Mouse (Mus musculus) intestine, postnatal 0 days (tissue): ENCODE data around the gene C1qtnf3. TPM values are rescaled to one million over a fixed set of nuclear protein-coding genes. Genes with fewer than 3 reads are reported as not detected.

ENCODE experiments used
- ATAC-seq: fragments of 200-750 bp; cut with Nextera tagmentation; 2 replicates; pipeline ENCODE4 v1.8.0; 2017; ENCODE audit warnings: mild to moderate bottlenecking, moderate TSS enrichment, moderate library complexity
- H3K27ac ChIP-seq: fragments of 300-500 bp; sonication (generic); 2 replicates; pipeline ENCODE4 v1.5.1; 2014; ENCODE audit warnings: mild to moderate bottlenecking, low read depth, low read length, moderate library complexity
- H3K27me3 ChIP-seq: fragments of 300-500 bp; sonication (generic); replicated peaks from 2 replicates; pipeline ENCODE4 v1.6.1; 2014; ENCODE audit warnings: low read length, mixed read lengths; ENCODE audit not compliant: control insufficient read depth, insufficient read depth
- H3K36me3 ChIP-seq: fragments of 300-500 bp; sonication (generic); 2 replicates; pipeline ENCODE4 v1.6.1; 2014; ENCODE audit warnings: mild to moderate bottlenecking, moderate library complexity; ENCODE audit not compliant: control insufficient read depth, insufficient read depth
- H3K4me1 ChIP-seq: fragments of 300-500 bp; sonication (generic); replicated peaks from 2 replicates; pipeline ENCODE4 v1.6.1; 2014; ENCODE audit warnings: antibody characterized with exemption, low read length, mixed read lengths; ENCODE audit not compliant: control insufficient read depth, insufficient read depth
- H3K4me2 ChIP-seq: fragments of 300-500 bp; sonication (generic); replicated peaks from 2 replicates; pipeline ENCODE4 v1.6.1; 2014; ENCODE audit warnings: low read depth, mild to moderate bottlenecking, moderate library complexity
- H3K4me3 ChIP-seq: fragments of 300-500 bp; sonication (generic); 2 replicates; pipeline ENCODE4 v1.5.1; 2014; ENCODE audit warnings: low read depth, low read length
- H3K9ac ChIP-seq: fragments of 300-500 bp; sonication (generic); 2 replicates; pipeline ENCODE4 v1.6.1; 2014; ENCODE audit warnings: mild to moderate bottlenecking, low read depth, low read length
- H3K9me3 ChIP-seq: fragments of 300-500 bp; sonication (generic); 2 replicates; pipeline ENCODE4 v1.6.1; 2016; ENCODE audit warnings: mixed run types; ENCODE audit not compliant: control insufficient read depth
- CTCF ChIP-seq: sonication (generic); IDR thresholded peaks from 2 replicates; pipeline ENCODE4 v1.5.1; 2016; ENCODE audit warnings: low read depth, mild to moderate bottlenecking, control low read depth, antibody characterized with exemption, moderate library complexity
- WGBS: fragments of 180-500 bp; shearing (Covaris S2); extraction: QIAGEN DNeasy Blood & Tissue Kit; methylation state at CpG from one replicate; pipeline ENCODE4 v1.1.7; 2014; 5-methylcytosine and 5-hydroxymethylcytosine counted together
- polyA plus RNA-seq: library from polyadenylated mRNA; unstranded; fragments of >200 nt; fragmentation: Nextera tagmentation; extraction: Ambion mirVana; gene quantifications from 2 replicates; pipeline ENCODE4 v1.2.1, GENCODE M21; 2015

The C1qtnf3 gene
- polyA plus RNA-seq, 1 experiment from 2014 or later, result 7.9 TPM

DNA sequence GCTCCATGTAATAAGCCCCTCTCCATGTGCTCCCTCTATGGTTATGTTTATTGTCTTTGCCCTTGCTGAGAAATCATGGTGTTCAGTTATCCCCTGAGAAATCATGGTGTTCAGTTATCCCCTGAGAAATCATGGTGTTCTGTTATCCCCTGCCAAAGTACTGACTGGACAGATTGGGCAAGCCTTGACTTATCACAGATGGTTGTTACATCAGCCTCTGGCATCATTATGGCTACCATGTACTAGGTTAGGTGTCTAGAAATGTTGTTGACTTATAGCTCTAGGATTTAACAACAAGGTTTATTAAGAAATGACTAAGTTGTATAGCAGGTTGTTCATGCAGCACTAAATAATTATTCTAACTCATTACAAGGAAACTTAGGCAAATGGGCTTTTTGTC lies 30.1 kb upstream of the C1qtnf3 start:
- ATAC-seq, result no peak
- Histone ChIP-seq H3K36me3 (no peaks in the 10 kb centered on the region), H3K9ac (no peak overlapping the region), H3K27ac (no peak overlapping the region), H3K4me2 (no peak overlapping the region), H3K27me3 (no peaks in the 10 kb centered on the region), H3K4me3 (no peak overlapping the region), H3K4me1 (no peaks in the 10 kb centered on the region), H3K9me3 (no peaks in the 10 kb centered on the region)
- TF ChIP-seq CTCF, result no peak

DNA sequence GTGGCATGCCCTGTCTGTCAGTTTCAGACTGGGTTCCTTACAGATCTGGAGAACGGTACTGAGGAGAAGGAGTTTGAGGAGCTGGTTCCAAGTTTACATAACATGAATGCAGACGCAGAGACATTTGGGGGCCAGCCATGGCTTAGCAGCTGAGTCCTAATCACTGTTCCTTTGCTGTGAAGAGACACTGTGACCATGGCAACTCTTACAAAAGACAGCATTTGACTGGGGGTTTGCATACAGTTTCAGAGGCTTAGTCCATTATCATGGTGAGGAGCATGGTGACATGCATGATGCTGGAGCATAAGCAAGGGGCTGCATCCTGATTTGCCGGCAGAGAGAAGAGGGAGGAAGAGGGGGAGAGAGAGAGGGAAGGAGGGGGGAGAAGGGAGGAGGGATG lies 29.6 kb upstream of the C1qtnf3 start:
- Histone ChIP-seq H3K27me3 (no peaks in the 10 kb centered on the region), H3K9me3 (no peaks in the 10 kb centered on the region), H3K4me3 (no peak overlapping the region), H3K9ac (no peak overlapping the region), H3K4me2 (no peak overlapping the region), H3K4me1 (no peaks in the 10 kb centered on the region), H3K27ac (no peak overlapping the region), H3K36me3 (no peaks in the 10 kb centered on the region)
- WGBS, result 49% methylated on average over 3 of the region's 3 CpGs
- no peak for ATAC-seq
- no peak for TF ChIP-seq CTCF

DNA sequence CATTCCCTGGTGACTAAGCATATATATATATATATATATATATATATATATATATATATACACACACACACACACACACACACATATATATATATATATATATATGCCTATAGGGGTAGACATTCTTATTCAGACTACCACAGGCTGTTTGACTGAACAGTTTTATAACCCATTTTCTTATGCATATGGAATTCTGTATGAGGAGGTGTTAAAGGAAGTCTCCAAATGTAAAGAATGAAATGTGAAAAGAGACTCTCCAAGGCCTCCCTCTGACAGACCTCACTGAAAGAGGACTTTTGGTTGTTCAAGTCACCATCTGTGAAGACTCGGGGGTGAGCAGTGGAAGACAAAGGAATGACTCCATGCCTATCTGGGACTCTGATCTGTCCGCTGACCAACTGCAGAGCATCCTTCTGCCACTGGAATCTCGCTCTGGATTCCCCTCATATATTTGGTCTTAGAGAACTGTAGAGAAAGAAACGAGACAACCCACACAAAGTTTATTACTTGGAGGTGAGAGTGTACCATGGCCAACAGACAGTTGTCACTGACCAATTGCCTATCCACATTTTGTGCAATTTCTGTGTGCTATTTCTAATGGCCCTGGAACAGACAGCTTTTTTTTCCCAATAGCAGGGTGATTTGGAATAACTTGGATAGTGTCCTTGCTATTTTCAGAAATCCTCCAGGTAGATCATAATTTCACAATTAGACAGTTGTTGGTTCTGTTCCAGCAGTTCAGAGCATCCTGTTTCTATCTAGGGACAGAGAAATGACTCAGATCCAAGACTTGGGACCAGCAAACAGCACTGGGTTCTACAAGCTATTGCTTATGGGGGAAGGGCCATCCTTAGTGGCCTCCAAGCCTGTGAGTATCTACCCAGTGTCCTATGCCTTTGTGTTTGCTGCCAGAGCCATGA lies 28.8 kb upstream of the C1qtnf3 start:
- TF ChIP-seq CTCF, result no peak
- Histone ChIP-seq H3K27ac (no peak overlapping the region), H3K4me2 (no peak overlapping the region), H3K9ac (no peak overlapping the region), H3K36me3 (no peaks in the 10 kb centered on the region), H3K4me3 (no peak overlapping the region), H3K9me3 (no peaks in the 10 kb centered on the region), H3K4me1 (no peaks in the 10 kb centered on the region), H3K27me3 (no peaks in the 10 kb centered on the region)
- 75% methylated on average over 4 of the region's 4 CpGs for WGBS
- ATAC-seq, result no peak

DNA sequence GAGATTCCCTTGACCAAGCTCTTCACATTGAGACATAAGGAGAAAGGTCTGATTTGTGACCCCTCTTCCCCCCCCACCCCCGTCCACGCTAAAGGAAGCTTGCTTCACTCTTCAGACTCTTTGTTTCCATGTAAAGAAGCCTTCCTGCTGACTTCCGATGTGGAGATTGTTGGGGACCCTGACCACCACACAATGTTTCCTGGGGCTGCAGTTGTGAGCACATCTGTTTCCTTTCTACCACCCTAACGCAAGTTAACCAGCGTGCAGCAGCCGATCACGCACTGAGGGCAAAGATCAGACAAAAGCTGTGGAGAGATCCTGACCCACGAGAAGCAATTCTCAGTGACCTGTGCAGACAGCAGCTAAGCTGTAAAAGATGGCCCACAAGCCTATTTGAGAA lies 24.8 kb upstream of the C1qtnf3 start:
- H3K4me3 ChIP-seq, result no peak overlapping the region
- H3K4me1 ChIP-seq, result no peaks in the 10 kb centered on the region
- WGBS, result 75% methylated on average over 8 of the region's 8 CpGs
- H3K27ac ChIP-seq, result no peak overlapping the region
- no peak overlapping the region for H3K9ac ChIP-seq
- no peaks in the 10 kb centered on the region for H3K27me3 ChIP-seq
- no peak overlapping the region for H3K4me2 ChIP-seq
- ATAC-seq, result no peak
- H3K36me3 ChIP-seq, result no peaks in the 10 kb centered on the region
- no peak for TF ChIP-seq CTCF
- no peaks in the 10 kb centered on the region for H3K9me3 ChIP-seq

DNA sequence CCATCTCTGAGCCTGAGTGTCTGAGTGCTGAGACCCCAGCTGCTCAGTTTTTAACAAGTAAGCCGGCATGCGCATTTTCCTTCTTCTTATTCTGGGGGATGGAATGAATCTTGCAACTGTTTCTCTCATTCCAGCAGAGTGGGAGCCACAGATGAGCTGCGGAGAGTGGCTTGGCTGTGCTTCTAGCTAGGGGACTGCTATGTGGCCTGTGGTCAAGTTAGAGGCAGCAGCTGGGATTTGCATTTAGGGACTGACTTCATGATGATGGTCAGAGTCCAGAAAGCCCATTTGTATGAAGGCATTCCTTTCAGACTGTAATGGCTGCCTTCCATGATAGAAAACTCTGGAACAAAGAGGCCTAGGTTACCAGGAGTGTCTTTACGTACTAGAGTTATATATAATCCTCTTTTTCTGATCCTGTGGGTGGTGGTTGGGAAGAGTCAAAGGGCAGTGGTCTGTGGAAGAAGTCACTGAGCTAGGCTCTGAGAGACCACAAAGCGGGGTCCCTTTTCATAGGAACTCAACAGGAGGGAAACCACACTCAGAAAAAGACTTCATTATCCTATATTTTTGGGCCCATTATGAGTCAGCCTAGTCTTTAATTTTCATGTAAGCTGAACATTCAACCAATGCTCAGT lies 23.4 kb upstream of the C1qtnf3 start:
- H3K27me3 ChIP-seq, result no peaks in the 10 kb centered on the region
- TF ChIP-seq CTCF, result no peak
- H3K9ac ChIP-seq, result no peak overlapping the region
- no peaks in the 10 kb centered on the region for H3K36me3 ChIP-seq
- H3K9me3 ChIP-seq, result no peaks in the 10 kb centered on the region
- no peak overlapping the region for H3K4me3 ChIP-seq
- no peak for ATAC-seq
- WGBS, result 94% methylated on average over 5 of the region's 5 CpGs
- H3K4me1 ChIP-seq, result no peaks in the 10 kb centered on the region
- H3K27ac ChIP-seq, result no peak overlapping the region
- H3K4me2 ChIP-seq, result no peak overlapping the region

DNA sequence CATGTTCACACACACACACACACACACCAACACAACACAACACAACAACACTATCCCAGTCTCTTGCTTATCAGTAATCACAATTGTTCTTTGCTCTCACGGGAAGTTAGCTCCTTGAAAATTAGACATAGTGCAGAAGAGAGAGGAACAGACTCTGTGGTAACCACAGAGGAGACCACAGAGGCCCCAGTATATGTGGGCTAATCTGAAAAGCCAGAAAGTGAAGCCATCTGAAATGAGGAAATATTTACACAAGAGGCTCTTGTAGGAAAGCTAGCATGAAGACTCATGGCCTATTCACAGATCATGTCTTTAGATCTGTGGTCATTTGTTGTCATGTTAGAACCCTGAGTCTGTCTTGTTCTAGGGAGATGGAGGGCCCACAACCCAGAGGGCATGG lies 18.2 kb upstream of the C1qtnf3 start:
- ATAC-seq, result no peak

More for the DNA sequence above, 18.2 kb upstream of the C1qtnf3 start:
- Histone ChIP-seq H3K4me3 (no peak overlapping the region), H3K27ac (no peak overlapping the region), H3K4me1 (no peaks in the 10 kb centered on the region), H3K36me3 (no peaks in the 10 kb centered on the region), H3K9ac (no peak overlapping the region), H3K27me3 (no peaks in the 10 kb centered on the region), H3K9me3 (no peaks in the 10 kb centered on the region), H3K4me2 (no peak overlapping the region)
- 43% methylated on average over 1 of the region's 1 CpGs for WGBS
- no peak for TF ChIP-seq CTCF
